Mouse (Mus musculus): ENCODE results near the gene Pigq. TPM values are rescaled to one million over a fixed set of nuclear protein-coding genes. Genes with fewer than 3 reads are reported as not detected.

Gene Pigq
- polyA plus RNA-seq, 1 experiment = 141 TPM

DNA sequence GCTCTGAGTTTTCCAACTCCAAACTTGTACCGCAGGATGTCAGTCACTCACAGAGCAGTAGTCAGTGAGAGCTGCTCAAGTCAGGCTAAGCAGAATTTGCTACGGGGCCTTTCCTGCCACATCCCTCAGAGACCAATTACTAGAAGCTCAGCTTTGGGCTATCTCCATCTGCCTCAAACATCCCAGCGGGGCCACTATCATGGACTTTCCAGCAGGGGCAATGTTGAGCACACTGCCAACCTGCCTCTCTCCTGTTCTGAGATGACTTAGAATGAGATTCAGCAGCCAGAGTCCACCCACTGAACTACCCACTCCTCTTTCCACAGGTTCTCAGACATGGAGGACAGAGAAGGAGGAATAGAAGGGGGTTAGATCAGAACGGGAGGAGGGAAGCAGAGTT, 59.1 kb downstream of the Pigq start:
- peak in 1 of 2 experiments; percentile 53 for DNase-seq (ENCODE audit: extremely low spot score in 1 of 2, low spot score in 1 of 2)

DNA sequence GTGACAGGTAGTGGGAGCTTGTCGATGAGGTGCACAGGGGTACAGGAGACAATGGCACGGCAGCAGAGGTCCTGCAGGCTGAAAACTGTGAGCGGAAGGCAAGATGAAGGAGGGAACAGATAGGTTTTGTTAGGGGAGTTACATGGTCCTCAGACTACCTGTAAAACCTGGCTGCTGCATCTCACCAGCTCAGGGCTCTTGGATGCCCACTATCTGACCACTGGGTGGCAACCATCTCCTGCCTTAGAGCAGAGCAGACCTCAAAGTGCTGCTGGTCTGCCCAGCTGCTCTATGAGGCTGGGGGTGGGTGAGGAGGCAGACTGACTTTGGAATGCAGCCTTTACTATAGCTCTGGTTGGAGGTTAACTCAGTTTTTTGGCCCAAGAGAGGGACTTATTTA, 60.9 kb downstream of the Pigq start:
- DNase-seq (ENCODE audit: extremely low spot score in 1 of 2, low spot score in 1 of 2) = no peak

DNA sequence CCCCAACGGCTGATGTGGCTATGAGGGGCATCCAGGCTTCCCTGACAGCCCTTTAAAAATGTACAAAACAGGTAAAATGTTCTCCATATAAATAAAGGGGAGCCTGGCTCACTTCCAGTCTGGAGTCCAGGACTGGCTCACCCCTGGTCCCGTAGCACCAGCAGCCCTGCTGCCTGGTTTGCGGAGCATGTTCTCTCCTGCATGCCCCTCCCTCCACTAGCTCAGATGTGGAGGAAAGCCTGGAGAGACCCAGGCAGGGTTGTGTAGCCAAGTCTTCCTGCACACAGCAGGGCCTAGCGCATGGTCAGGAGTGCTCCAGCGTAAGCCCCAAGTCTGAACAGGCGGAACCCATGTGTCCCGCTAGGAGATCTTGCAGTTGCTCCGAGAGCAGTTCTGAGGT, 61.5 kb downstream of the Pigq start:
- DNase-seq (ENCODE audit: extremely low spot score in 1 of 2, low spot score in 1 of 2) = no peak

DNA sequence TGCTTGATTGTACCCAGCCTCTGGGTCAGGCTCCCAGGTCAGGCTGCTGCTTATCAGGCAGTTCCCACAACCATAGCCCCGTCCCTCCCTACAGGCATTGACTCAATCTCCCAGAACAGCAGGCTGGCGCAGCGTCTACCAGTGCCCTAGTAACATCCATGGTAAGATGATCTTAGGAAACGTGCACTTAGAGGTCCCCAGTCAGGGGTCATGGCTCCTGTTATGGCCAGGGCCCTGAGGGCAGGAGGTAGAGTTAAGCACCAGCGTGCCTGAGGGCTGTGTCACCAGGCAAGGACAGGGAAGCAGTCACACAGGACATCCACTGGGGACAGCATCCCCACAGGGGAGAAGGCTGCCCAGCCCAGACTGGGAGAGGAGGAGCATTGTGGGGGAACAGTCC, 62.4 kb downstream of the Pigq start:
- no peak for DNase-seq (ENCODE audit: extremely low spot score in 1 of 2, low spot score in 1 of 2)

DNA sequence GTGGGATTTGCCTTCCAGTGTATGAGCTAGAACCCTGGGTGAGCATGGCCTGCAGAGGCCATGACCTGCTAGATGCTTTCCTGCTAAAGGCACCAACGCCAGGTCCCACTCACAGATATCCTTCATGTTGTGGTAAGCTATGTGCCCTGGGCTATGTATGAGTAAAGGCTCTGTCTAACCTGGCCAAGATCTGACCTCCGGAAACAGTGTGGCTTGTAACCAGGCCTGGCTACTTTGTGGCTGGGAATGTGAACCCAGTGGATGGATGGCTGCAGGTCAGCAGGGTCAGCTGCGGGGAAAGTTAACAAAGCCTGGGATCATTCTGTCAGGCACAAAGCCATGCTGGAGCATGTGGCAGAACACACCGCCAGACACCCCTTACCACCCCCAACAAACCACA, 63.0 kb downstream of the Pigq start:
- DNase-seq (ENCODE audit: extremely low spot score in 1 of 2, low spot score in 1 of 2) = no peak

DNA sequence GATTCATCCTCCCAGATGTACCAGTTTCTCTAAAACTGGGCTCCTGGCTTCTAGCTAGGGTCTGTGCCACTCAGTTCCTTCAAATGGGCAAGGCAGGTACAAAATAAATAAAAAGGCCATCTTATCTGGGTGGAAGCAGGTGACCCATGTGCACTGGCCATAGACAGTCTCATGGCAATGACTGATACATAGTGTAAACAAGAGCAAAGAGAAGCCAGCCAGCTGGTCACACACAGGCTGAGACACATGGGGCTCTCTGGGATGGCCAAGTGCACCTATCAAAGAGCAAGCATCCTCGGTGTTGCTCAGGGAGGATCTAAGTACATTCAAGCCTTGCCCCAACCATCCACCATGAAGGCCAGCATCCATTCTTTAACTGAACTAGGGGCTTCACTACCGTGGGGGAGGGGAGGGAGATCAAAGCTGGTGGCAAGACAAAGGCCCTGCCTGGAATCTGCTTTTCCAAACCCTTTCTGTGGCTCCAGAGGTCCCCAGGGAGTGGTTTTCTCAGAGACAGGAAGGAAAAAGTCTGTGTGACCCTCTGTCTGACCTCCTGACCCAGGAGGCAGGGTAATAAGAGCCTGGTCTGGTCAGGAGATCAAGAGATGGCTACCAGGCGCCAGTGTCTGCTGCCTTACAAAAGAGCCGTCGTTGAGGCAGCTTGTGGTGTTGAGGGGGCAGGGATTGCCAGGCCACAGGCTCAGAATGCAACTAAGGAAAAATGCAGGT, 63.7 kb downstream of the Pigq start:
- DNase-seq (ENCODE audit: extremely low spot score in 1 of 2, low spot score in 1 of 2) = no peak

DNA sequence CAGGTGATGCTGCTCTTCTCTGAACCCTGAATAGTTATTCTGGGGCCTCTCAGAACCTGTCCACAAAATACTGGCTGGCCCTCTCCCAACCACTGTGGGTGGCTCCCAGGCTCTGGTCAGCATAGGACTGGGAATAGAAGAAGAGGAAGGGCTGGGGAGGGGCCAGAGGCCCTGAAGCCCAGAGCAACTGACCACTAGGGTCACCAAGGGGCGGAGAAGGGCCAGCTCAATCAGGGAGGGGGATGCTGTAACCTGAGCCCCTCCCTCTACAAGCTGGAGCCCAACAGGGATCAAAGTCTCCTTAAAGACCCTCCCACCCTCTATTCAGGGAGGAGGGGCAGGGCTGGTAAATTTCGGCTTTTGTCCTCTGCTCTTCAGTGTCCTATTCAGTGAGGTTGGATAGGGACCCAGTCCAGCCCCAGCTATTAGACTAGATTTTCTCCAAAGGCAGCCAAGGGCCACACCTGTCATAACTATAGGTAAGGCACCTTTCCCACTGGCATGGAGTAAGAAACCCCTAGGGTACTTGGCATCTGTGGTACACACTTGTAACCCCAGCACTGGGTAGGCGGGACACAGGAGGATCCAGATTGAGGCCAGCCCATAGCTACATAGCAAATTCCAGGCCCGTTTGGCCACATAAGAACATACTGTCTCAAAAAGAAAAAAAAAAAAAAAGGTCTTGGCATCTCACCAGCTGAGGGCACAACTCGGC, 64.4 kb downstream of the Pigq start, which contains the start of gene Wfikkn1:
Wfikkn1 (minus strand) TSS at position 663 of the 715 bp plus-strand sequence.
- DNase-seq (ENCODE audit: extremely low spot score in 1 of 2, low spot score in 1 of 2) = no peak

DNA sequence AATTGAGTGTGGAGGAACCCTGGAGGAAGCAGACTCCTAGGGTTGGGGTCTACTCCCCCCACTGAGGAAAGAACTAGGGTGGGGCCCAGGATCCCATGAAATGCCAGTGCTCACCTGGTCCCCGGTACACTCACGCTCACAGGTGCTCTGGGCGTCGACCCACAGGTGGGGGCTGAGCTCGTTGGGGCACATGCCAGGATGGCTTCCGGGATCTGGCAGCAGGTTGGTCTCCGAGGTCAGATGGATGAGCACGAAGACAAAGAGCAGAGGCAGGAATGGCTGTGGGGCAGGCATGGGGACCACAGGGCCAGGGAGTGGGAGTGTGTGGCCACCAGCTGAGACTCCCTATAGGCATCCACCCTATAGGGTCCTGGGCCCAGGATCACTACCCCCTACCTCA, 65.0 kb downstream of the Pigq start:
- DNase-seq (ENCODE audit: extremely low spot score in 1 of 2, low spot score in 1 of 2) = no peak

DNA sequence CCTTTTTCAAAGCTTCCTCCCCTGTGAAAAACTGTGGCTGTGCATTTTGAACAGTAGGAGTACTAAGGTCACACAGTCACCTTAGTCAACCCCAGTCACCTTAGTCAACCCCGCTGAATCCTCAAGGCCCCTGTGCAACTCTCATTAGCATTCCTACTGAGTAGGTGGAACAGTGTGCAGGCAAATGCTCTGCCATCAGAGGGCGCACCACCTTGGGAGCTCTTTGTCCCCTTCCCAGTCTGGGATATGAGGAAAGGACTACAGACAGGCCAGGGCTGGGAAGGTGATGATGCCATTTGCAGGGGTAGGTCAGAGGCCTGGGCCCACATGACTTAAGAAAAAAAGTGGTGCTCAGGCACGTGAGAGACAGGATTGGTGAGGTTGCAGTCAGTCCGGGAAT, 65.5 kb downstream of the Pigq start:
- DNase-seq (ENCODE audit: extremely low spot score in 1 of 2, low spot score in 1 of 2) = peak in 1 of 2 experiments; percentile 69

DNA sequence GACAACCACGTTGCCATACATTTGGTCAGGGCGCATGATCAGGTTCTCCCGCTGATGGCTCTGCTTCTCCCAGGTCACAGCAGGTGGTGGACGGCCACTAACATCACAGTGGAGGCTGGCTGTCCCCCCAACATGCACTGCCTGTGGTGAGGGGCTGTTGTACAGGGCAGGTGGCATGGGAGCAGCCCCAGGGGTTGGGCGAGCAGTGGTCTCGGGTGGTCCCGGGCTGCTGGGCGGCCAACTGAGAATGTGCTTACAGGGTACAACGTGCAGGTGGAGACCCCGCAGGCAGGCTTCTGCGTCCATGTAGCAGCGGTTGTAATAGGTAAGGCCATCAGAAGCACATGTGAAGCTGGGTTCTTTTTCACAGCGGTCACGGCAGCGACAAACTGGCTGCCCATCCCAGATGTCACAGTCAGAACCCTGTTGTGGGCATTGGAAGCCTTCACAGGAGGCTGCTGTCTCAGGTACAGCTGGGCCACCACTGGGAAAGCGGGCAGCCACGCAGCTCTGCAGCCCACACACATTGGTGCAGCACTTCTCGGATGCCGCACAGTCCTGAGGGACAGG, 66.0 kb downstream of the Pigq start:
- DNase-seq (ENCODE audit: extremely low spot score in 1 of 2, low spot score in 1 of 2) = no peak

DNA sequence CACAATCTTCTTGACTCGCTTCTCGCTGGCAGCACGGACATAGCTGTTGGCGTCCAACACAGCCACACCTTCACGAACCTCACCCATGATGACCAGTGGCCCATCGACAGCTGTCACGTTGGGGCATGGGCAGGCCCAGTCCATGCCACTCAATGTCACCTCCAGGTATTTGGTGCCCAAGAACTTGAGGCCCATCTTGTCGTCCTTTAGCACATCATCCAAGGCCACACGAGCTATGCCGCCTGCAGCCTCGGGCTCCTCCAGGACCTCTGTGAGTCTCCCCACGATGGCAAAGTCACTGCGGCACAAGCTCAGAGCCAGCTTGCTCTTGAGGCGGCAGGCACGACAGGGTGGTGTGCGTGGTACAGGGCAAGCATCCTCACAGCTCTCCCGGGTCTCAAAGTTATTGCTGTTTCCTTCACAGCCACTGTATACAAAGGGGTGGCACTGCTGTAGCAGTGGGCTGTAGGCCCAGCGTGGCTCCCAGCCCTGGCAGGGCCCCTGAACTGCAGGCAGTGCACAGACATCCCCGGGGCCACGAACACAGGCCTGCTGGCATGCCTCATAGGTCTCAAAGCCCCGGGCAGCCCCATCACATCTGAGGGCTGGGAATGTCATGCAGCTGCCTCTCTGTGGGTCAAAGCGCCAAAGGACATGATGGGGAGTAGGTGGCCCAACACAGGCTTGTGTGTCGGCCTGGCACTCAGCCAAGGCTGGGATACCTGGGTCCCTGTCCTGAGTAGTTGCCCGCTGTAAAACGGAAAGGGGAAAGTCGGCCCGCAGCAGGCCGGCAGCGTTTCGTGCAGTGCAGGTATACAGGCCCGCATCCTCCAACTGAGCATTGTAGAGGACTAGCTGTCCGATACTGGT, 66.8 kb downstream of the Pigq start:
- no peak for DNase-seq (ENCODE audit: extremely low spot score in 1 of 2, low spot score in 1 of 2)

DNA sequence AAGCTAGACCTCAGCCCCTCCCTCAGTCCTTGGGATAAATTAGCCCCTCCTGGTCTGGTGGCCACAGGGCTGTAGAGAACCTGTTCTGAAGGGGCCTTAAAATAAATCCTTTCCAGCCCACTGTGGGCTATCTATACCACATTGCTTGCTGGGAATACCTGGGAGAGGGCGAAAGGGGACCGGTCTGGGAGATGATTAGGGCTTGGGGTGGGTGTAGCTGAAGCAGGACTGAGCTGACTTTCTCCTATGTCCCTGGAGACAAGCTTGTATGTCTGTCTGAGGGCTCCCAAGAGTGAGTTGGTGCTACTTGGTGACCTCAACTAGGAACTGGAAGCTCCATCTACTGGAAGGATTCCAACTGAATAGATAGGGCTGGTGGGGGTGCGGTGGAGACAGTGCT, 67.7 kb downstream of the Pigq start:
- DNase-seq (ENCODE audit: extremely low spot score in 1 of 2, low spot score in 1 of 2) = no peak

Other genes starting within 250 kb of the Pigq start
- gene Gng13, start 227.8 kb downstream of the Pigq start, polyA plus RNA-seq (2012; rRNA removed) = 330 and 335 TPM in 2 replicates
- gene Chtf18, start 217.5 kb downstream of the Pigq start, polyA plus RNA-seq (2012; rRNA removed) = 2.5 and 2.9 TPM in 2 replicates
- 98.8 and 117 TPM in 2 replicates for gene Rpusd1, start 217.3 kb downstream of the Pigq start, polyA plus RNA-seq (2012; rRNA removed)
- 0.16 and 0.88 TPM in 2 replicates for gene Mslnl, start 208.9 kb downstream of the Pigq start, polyA plus RNA-seq (2012; rRNA removed)
- 2.9 and 3.0 TPM in 2 replicates for gene Msln, start 190.6 kb downstream of the Pigq start, polyA plus RNA-seq (2012; rRNA removed)
- gene Narfl, start 171.2 kb downstream of the Pigq start, polyA plus RNA-seq (2012; rRNA removed) = 35.9 and 38.5 TPM in 2 replicates
- 223 and 246 TPM in 2 replicates for gene Haghl, start 159.3 kb downstream of the Pigq start, polyA plus RNA-seq (2012; rRNA removed)
- 0.06 and 0.08 TPM in 2 replicates for gene Ccdc78, start 158.4 kb downstream of the Pigq start, polyA plus RNA-seq (2012; rRNA removed)
- gene Fam173a, start 152.0 kb downstream of the Pigq start, polyA plus RNA-seq (2012; rRNA removed) = 158 and 169 TPM in 2 replicates
- 1.4 and 2.0 TPM in 2 replicates for gene AC134908.4, start 149.3 kb downstream of the Pigq start, polyA plus RNA-seq (2012; rRNA removed)
- 159 and 186 TPM in 2 replicates for gene Metrn, start 147.8 kb downstream of the Pigq start, polyA plus RNA-seq (2012; rRNA removed)
- 604 and 691 TPM in 2 replicates for gene Fbxl16, start 135.9 kb downstream of the Pigq start, polyA plus RNA-seq (2012; rRNA removed)
- gene Wdr24, start 121.3 kb downstream of the Pigq start, polyA plus RNA-seq (2012; rRNA removed) = 34.8 and 40.0 TPM in 2 replicates
- 65.0 and 65.6 TPM in 2 replicates for gene Jmjd8, start 116.1 kb downstream of the Pigq start, polyA plus RNA-seq (2012; rRNA removed)
- gene Stub1, start 111.5 kb downstream of the Pigq start, polyA plus RNA-seq (2012; rRNA removed) = 272 and 292 TPM in 2 replicates
- 106 and 111 TPM in 2 replicates for gene Rhbdl1, start 107.6 kb downstream of the Pigq start, polyA plus RNA-seq (2012; rRNA removed)
- gene Gm20683, start 103.2 kb downstream of the Pigq start, polyA plus RNA-seq (2012; rRNA removed) = 41.5 and 43.1 TPM in 2 replicates
- 101 and 122 TPM in 2 replicates for gene Rhot2, start 100.1 kb downstream of the Pigq start, polyA plus RNA-seq (2012; rRNA removed)
- gene Wdr90, start 83.4 kb downstream of the Pigq start, polyA plus RNA-seq (2012; rRNA removed) = 33.6 and 39.7 TPM in 2 replicates
- 28.8 and 34.5 TPM in 2 replicates for gene Mcrip2, start 76.2 kb downstream of the Pigq start, polyA plus RNA-seq (2012; rRNA removed)
- 74.9 and 79.9 TPM in 2 replicates for gene Mettl26, start 69.9 kb downstream of the Pigq start, polyA plus RNA-seq (2012; rRNA removed)
- 0.61 and 0.64 TPM in 2 replicates for gene Wfikkn1, start 64.1 kb downstream of the Pigq start, polyA plus RNA-seq (2012; rRNA removed)
- 63.6 and 75.2 TPM in 2 replicates for gene Rab40c, start 25.2 kb downstream of the Pigq start, polyA plus RNA-seq (2012; rRNA removed)
- gene Nhlrc4, start within 50 bp of the Pigq start, polyA plus RNA-seq (2012; rRNA removed) = 0.30 and 1.0 TPM in 2 replicates
- 0.40 and 0.54 TPM in 2 replicates for gene A930017K11Rik, start 7.6 kb upstream of the Pigq start, polyA plus RNA-seq (2012; rRNA removed)
- gene Capn15, start 40.9 kb upstream of the Pigq start, polyA plus RNA-seq (2012; rRNA removed) = 48.5 and 52.9 TPM in 2 replicates
- gene Rab11fip3, start 124.6 kb upstream of the Pigq start, polyA plus RNA-seq (2012; rRNA removed) = 98.1 and 98.7 TPM in 2 replicates
- gene Decr2, start 145.4 kb upstream of the Pigq start, polyA plus RNA-seq (2012; rRNA removed) = 39.6 and 41.5 TPM in 2 replicates
- 9.2 and 10.1 TPM in 2 replicates for gene Nme4, start 150.7 kb upstream of the Pigq start, polyA plus RNA-seq (2012; rRNA removed)
- 29.7 and 31.4 TPM in 2 replicates for gene Tmem8, start 168.4 kb upstream of the Pigq start, polyA plus RNA-seq (2012; rRNA removed)
- 88.4 and 95.4 TPM in 2 replicates for gene Mrpl28, start 178.6 kb upstream of the Pigq start, polyA plus RNA-seq (2012; rRNA removed)
- 16.9 and 20.5 TPM in 2 replicates for gene Axin1, start 193.8 kb upstream of the Pigq start, polyA plus RNA-seq (2012; rRNA removed)